Mouse (Mus musculus): ENCODE results near the gene Chic2. TPM values are rescaled to one million over a fixed set of nuclear protein-coding genes. Genes with fewer than 3 reads are reported as not detected.

Chic2 gene
- 43.2 and 49.2 TPM in 2 replicates for polyA plus RNA-seq (2014; fragmentation: Nextera tagmentation; extraction: Ambion mirVana)

DNA sequence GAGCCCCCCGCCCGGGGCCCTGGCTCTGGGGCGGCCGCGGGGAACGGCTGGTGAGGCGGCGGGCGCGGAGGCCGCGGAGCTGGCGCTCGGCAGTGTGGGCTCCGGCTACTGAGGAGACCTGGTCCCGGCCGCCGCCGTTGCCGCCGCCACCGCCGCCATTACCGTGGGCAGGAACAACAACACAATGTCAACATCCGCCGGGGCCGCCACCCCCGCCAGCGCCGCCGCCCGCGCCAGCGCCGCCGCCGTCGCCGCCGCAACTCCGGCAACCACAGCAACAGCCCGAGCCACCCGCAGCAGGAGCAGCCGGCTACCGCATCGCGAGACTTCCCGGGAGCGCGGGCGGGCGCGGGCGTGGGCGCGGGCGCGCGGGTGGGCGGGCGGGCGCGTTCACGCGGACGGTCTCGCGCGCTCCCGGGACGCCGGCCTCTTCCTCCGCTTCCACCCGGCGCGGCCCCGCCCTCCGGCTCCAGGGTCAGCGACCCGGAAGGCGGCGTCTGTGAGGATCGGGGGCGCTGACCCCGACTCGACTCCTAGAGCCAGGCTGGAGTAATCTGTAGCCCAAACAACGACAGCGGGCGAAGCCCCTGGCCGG lies at the start of gene Chic2:
Gene Chic2 (minus strand): TSS at position 465 of the 595 bp plus-strand sequence.
- Histone ChIP-seq H3K4me2 (peak within 1 kb of the TSS; percentile 93), H3K9me3 (ENCODE audit: low read depth, low read length) (no peaks in the 10 kb centered on the region), H3K4me1 (ENCODE audit: insufficient read depth) (peaks cover 6% of the 10 kb centered on the region; the same call in 1 of the 2 replicates), H3K9ac (peak within 1 kb of the TSS; percentile 99), H3K4me3 (ENCODE audit: low read depth, low read length) (peak within 1 kb of the TSS; percentile 96), H3K36me3 (ENCODE audit: insufficient read depth) (no peaks in the 10 kb centered on the region), H3K27ac (ENCODE audit: low read depth) (peak within 1 kb of the TSS; percentile 91), H3K27me3 (ENCODE audit: insufficient read depth, low read length) (no peaks in the 10 kb centered on the region)
- under 1% methylated on average over 63 of the region's 90 CpGs for WGBS
- TF ChIP-seq CTCF (IDR thresholded peaks at IDR 0.05; ENCODE audit: low read depth): no peak
- ATAC-seq (ENCODE audit: insufficient read depth): peak; percentile 93
- peak; percentile 88 for DNase-seq

DNA sequence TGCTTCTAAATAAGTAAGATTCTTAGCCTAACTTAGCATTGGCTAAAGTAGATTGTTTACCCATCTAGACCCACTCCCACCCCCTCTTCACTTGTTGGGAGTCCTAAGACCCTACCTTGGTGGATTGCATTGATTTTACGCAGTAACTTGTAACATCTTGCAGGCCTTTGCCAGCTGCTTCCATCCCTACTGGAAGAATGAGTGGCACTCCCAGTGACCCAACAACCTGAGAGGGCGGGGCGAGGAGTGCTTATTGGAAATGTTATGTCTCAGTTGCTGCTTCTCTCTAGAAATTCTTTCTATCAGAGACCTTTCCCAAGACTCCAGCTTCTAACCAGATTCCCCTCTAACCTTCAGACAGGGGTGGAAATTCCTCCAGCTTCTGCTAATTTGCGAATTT lies 41.3 kb upstream of the Chic2 start:
- H3K4me3 ChIP-seq (ENCODE audit: low read depth, low read length): no peak overlapping the region
- no peak overlapping the region for H3K4me2 ChIP-seq
- no peaks in the 10 kb centered on the region for H3K4me1 ChIP-seq (ENCODE audit: insufficient read depth)
- WGBS: 8% methylated on average over 4 of the region's 4 CpGs
- no peak overlapping the region for H3K27ac ChIP-seq (ENCODE audit: low read depth)
- peaks cover 75% of the 10 kb centered on the region for H3K27me3 ChIP-seq (ENCODE audit: insufficient read depth, low read length)
- TF ChIP-seq CTCF (IDR thresholded peaks at IDR 0.05; ENCODE audit: low read depth): no peak
- DNase-seq: no peak
- H3K9ac ChIP-seq: no peak overlapping the region
- no peaks in the 10 kb centered on the region for H3K9me3 ChIP-seq (ENCODE audit: low read depth, low read length)
- H3K36me3 ChIP-seq (ENCODE audit: insufficient read depth): no peaks in the 10 kb centered on the region
- ATAC-seq (ENCODE audit: insufficient read depth): no peak

DNA sequence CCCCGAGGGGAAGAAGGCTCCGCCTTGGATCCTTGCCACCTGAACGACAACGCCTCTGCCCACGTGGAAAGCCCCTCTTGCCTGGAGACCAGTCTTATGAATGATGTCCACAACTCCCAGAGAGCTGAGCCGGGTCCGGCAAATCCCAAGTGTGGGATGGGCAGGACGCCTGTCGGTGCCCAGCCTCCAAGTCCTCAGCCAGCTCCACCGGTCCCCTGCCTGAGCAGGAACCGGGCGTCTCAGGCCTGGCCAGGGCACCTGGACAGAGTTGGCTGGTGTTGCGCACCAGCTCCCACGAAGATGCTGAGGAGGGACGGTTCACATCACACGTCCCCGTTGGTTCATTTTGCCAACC lies 40.9 kb upstream of the Chic2 start:
- Histone ChIP-seq H3K4me1 (ENCODE audit: insufficient read depth) (no peaks in the 10 kb centered on the region), H3K4me2 (no peak overlapping the region), H3K36me3 (ENCODE audit: insufficient read depth) (no peaks in the 10 kb centered on the region), H3K4me3 (ENCODE audit: low read depth, low read length) (no peak overlapping the region), H3K27ac (ENCODE audit: low read depth) (no peak overlapping the region), H3K27me3 (ENCODE audit: insufficient read depth, low read length) (peaks cover 79% of the 10 kb centered on the region), H3K9ac (no peak overlapping the region), H3K9me3 (ENCODE audit: low read depth, low read length) (no peaks in the 10 kb centered on the region)
- TF ChIP-seq CTCF (IDR thresholded peaks at IDR 0.05; ENCODE audit: low read depth): no peak
- DNase-seq (no peak), ATAC-seq (ENCODE audit: insufficient read depth) (no peak)
- WGBS: 3% methylated on average over 17 of the region's 17 CpGs

- WGBS: 2% methylated on average over 25 of the region's 25 CpGs
- no peak for TF ChIP-seq CTCF (IDR thresholded peaks at IDR 0.05; ENCODE audit: low read depth)
- no peak for ATAC-seq (ENCODE audit: insufficient read depth)
Measured at GRCm38 (mm10) chr5:75084871-75085520, 40.4 kb upstream of the Chic2 start.

DNA sequence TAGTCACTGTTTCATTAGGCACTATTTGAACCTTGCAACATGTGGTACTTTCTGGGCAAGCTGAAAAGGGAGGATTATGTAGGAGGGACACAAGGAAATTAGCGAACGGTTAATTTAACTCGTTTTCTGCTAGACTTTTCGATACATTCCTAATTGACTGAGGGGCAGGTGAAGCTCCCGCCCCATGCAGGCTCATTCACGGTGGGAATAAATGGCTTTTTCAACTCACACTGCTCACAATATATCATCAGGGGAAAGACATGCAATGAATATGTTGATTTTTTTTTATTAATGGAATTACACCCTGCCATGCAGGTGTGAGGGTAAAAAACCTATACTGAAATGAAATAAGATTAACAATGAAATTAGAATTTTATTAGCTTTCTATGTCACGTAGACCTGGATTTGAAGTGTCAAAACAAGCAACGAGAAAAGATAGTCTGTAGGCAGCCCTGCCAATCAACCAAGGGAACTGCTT lies 39.9 kb upstream of the Chic2 start:
- Histone ChIP-seq H3K4me3 (ENCODE audit: low read depth, low read length) (no peak overlapping the region; the same call in 1 of the 2 replicates), H3K36me3 (ENCODE audit: insufficient read depth) (no peaks in the 10 kb centered on the region), H3K4me2 (no peak overlapping the region), H3K27ac (ENCODE audit: low read depth) (no peak overlapping the region), H3K4me1 (ENCODE audit: insufficient read depth) (no peaks in the 10 kb centered on the region), H3K9me3 (ENCODE audit: low read depth, low read length) (no peaks in the 10 kb centered on the region), H3K27me3 (ENCODE audit: insufficient read depth, low read length) (peaks cover 90% of the 10 kb centered on the region), H3K9ac (no peak overlapping the region)
- no peak for DNase-seq
- WGBS: 4% methylated on average over 8 of the region's 8 CpGs
- no peak for TF ChIP-seq CTCF (IDR thresholded peaks at IDR 0.05; ENCODE audit: low read depth)
- no peak for ATAC-seq (ENCODE audit: insufficient read depth)

More at GRCm38 (mm10) chr5:75084871-75085520, 40.4 kb upstream of the Chic2 start:
- H3K4me3 ChIP-seq (ENCODE audit: low read depth, low read length): no peak overlapping the region; the same call in 1 of the 2 replicates
- H3K27me3 ChIP-seq (ENCODE audit: insufficient read depth, low read length): peaks cover 84% of the 10 kb centered on the region
- H3K36me3 ChIP-seq (ENCODE audit: insufficient read depth): no peaks in the 10 kb centered on the region
- H3K27ac ChIP-seq (ENCODE audit: low read depth): no peak overlapping the region
- no peak overlapping the region for H3K9ac ChIP-seq
- no peak overlapping the region for H3K4me2 ChIP-seq
- no peaks in the 10 kb centered on the region for H3K9me3 ChIP-seq (ENCODE audit: low read depth, low read length)
- DNase-seq: no peak
- H3K4me1 ChIP-seq (ENCODE audit: insufficient read depth): no peaks in the 10 kb centered on the region

- WGBS: 1% methylated on average over 27 of the region's 27 CpGs
- no peaks in the 10 kb centered on the region for H3K36me3 ChIP-seq (ENCODE audit: insufficient read depth)
- no peak for TF ChIP-seq CTCF (IDR thresholded peaks at IDR 0.05; ENCODE audit: low read depth)
- DNase-seq (no peak), ATAC-seq (ENCODE audit: insufficient read depth) (no peak)
- H3K9me3 ChIP-seq (ENCODE audit: low read depth, low read length): no peaks in the 10 kb centered on the region
- H3K27ac ChIP-seq (ENCODE audit: low read depth): no peak overlapping the region
- H3K4me2 ChIP-seq: no peak overlapping the region; the same call in 1 of the 2 replicates
- H3K27me3 ChIP-seq (ENCODE audit: insufficient read depth, low read length): peaks cover 96% of the 10 kb centered on the region
- no peaks in the 10 kb centered on the region for H3K4me1 ChIP-seq (ENCODE audit: insufficient read depth)
- H3K9ac ChIP-seq: no peak overlapping the region
- H3K4me3 ChIP-seq (ENCODE audit: low read depth, low read length): no peak overlapping the region
Measured at GRCm38 (mm10) chr5:75083591-75084392, 39.2 kb upstream of the Chic2 start.

GRCm38 (mm10) chr5:75083061-75083460 lies 38.5 kb upstream of the Chic2 start:
- WGBS: 0% methylated on average over 14 of the region's 14 CpGs
- no peak overlapping the region for H3K4me2 ChIP-seq
- H3K4me3 ChIP-seq (ENCODE audit: low read depth, low read length): no peak overlapping the region

More at GRCm38 (mm10) chr5:75083061-75083460, 38.5 kb upstream of the Chic2 start:
- Histone ChIP-seq H3K27me3 (ENCODE audit: insufficient read depth, low read length) (peaks cover 99% of the 10 kb centered on the region), H3K9ac (no peak overlapping the region), H3K4me1 (ENCODE audit: insufficient read depth) (no peaks in the 10 kb centered on the region), H3K9me3 (ENCODE audit: low read depth, low read length) (no peaks in the 10 kb centered on the region), H3K27ac (ENCODE audit: low read depth) (no peak overlapping the region), H3K36me3 (ENCODE audit: insufficient read depth) (no peaks in the 10 kb centered on the region)
- no peak for TF ChIP-seq CTCF (IDR thresholded peaks at IDR 0.05; ENCODE audit: low read depth)
- no peak for DNase-seq
- ATAC-seq (ENCODE audit: insufficient read depth): no peak

Data from lung, embryonic 14.5 days (tissue).